17 mouse cellular contexts compared by ENCODE assay signal in the genomic region with DNA sequence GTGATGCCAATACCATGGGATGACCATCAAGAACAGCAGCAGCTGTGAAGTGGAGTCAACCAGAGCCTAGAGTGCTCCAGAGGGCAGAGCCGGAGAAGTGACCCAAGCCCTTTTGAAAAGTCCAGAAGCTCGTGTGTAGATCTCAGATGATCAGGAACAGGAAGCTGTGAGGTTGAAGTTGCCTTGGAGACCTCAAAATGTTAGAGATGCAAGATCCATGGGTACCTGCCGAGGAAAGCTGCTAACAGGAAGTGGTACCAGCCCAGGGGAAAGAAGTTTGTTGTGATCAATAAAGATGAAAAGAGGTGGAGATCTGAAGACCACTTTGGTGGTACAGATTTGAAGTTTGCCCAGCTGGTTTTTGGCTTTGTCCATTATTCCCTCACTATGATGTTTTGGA. TPM values are rescaled to one million over a fixed set of nuclear protein-coding genes. Genes with fewer than 3 reads are reported as not detected.
DNase-seq lines count a peak whose midpoint lies in the region; ATAC-seq lines count a peak whose summit lies in the region.
"Had no signal": no experiment of that assay in that cellular context is flagged by ENCODE, and none has a peak within 500 bp of the region (broad histone marks: within the 10 kb centered on the region; RNA-seq: fewer than 3 reads in every experiment).

No protein-coding gene starts in this region.

- peak; percentile 31 for DNase-seq in CD4-positive, CD25-positive, alpha-beta regulatory T cell, adult 2 months (ENCODE audit: low read depth, low spot score)
- DNase-seq in T-cell, adult 2 months (ENCODE audit: low spot score), result peak; percentile 66
- DNase-seq in naive thymus-derived CD4-positive, alpha-beta T cell, adult 2 months (ENCODE audit: low read depth), result peak; percentile 79
- no peak for DNase-seq in cerebellum, adult 9-11 months
- DNase-seq in left cerebral cortex, postnatal 10 days (ENCODE audit: extremely low spot score in 1 of 2, low spot score in 2 of 2), result no peak
- DNase-seq: adrenal gland, postnatal 10 days; adrenal gland, postnatal 36 days; cerebellum, adult 11 months; cerebellum, adult 2 months; cerebellum, postnatal 10 days; cerebellum, postnatal 36 days; embryo, embryonic 11 days; gastrocnemius, postnatal 25 days had no signal

- intact Hi-C loops in left cerebral cortex, postnatal 10 days (cut with DNase I), result no loop called here

- ATAC-seq in megakaryocyte progenitor cell, adult 5-6 weeks (replicated peaks; ENCODE audit: poor library complexity), result no peak
- ATAC-seq: forebrain, embryonic 15.5 days; hindbrain, embryonic 16.5 days; intestine, embryonic 16.5 days had no signal

RNA-seq across cellular contexts. Expression of a gene that starts 22.3 kb away (rescaled TPM):
- total RNA-seq in megakaryocyte progenitor cell, adult 5-6 weeks (2015), result 68.1 and 70.0 TPM in 2 replicates
- total RNA-seq in megakaryocyte progenitor cell, adult 5-6 weeks (2017), result 56.1 and 62.7 TPM in 2 replicates
- total RNA-seq in left cerebral cortex, postnatal 10 days (2021), result 1 to 10 TPM; 6.2 to 7.6 TPM

Comparison
In these comparisons a context has a peak if more than half of its experiments do, and no peak if none do; other contexts are left out.
1. DNase-seq: peak in CD4-positive, CD25-positive, alpha-beta regulatory T cell, adult 2 months (single experiment), T-cell, adult 2 months (single experiment) and naive thymus-derived CD4-positive, alpha-beta T cell, adult 2 months (single experiment); none in cerebellum, adult 9-11 months (single experiment) and left cerebral cortex, postnatal 10 days (0 of 2).
2. RNA of a gene that starts 22.3 kb away (total RNA-seq): 56.1 to 70.0 TPM in megakaryocyte progenitor cell, adult 5-6 weeks; 6.2 to 7.6 TPM in left cerebral cortex, postnatal 10 days; every median in the first group is over 4 times any median in the second.